Mouse (Mus musculus): Measurements from ENCODE around the gene Eogt. TPM values are rescaled to one million over a fixed set of nuclear protein-coding genes. Genes with fewer than 3 reads are reported as not detected.

The Eogt gene
- polyA plus RNA-seq, 1 experiment from 2014 or later = 22.0 TPM

DNA sequence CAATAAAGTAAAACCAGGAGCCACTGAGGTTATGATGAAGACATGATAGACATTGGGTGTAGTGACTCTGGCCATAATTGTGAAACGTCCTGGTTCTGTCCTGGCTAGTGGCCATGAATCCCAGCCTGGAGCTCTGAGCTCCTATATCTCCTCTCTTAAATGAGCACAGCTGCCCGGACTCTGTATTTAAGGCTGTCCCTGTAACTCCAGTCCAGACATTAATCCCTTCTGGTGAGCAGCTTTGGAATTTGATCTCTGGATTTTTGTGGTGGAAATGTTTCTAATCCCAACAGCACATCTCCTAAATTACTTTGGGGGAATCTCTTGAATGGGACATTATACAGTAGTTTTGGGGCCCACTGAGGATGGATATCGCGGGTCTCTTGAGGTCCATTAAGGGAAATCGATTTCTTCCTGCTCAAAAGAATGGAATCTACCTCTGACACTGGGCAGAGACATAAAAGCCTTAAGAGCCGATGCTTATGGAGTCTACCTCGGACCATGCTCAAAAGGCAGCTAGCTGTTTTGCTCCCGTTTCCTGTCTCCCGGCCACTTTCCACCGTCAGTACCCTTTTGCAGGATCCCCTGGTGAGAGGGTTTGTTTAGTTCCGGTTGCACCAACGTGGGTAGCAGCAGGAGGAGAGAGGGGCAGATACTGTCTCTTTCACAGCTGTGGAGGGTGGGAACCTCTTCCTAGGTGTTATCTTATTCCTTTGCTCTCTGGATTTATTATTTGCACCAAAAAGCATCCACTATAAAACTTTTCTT, 47.6 kb downstream of the Eogt start:
- DNase-seq (ENCODE audit: low spot score) = peak; percentile 29
- no peaks in the 10 kb centered on the region for H3K9me3 ChIP-seq (replicated peaks)
- peak overlapping the region; percentile 4; the same call in 1 of the 2 replicates for H3K4me3 ChIP-seq
- H3K4me1 ChIP-seq = peaks cover 25% of the 10 kb centered on the region
- no peak overlapping the region for H3K27ac ChIP-seq
- no peaks in the 10 kb centered on the region for H3K36me3 ChIP-seq
- H3K27me3 ChIP-seq (ENCODE audit: low read depth, poor library complexity, severe bottlenecking) = peaks cover 29% of the 10 kb centered on the region
- WGBS = 19% methylated on average over 12 of the region's 12 CpGs

DNA sequence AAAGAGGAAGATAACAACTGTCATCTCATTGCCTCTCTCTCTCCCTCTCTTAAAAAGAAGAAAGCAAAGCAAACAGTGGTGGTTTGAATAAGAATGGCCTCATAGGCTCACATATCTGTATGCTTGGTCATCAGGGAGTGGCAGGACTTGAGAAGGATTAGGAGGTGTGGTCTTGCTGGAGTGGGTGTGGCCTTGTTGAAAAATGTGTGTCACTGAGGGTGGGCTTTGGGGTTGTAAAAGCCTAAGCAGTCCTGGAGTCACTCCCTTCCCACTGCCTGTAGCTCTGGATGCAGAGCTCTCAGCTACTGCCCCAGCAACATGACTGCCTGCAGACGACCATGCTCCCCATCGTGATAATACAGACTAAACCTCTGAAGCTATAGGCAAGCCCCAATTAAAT, 66.6 kb downstream of the Eogt start:
- Histone ChIP-seq H3K4me1 (no peaks in the 10 kb centered on the region), H3K4me3 (no peak overlapping the region), H3K36me3 (no peaks in the 10 kb centered on the region), H3K9me3 (replicated peaks) (no peaks in the 10 kb centered on the region), H3K27ac (no peak overlapping the region), H3K27me3 (ENCODE audit: low read depth, poor library complexity, severe bottlenecking) (no peaks in the 10 kb centered on the region)
- DNase-seq (ENCODE audit: low spot score) = no peak
- 81% methylated on average over 2 of the region's 2 CpGs for WGBS

DNA sequence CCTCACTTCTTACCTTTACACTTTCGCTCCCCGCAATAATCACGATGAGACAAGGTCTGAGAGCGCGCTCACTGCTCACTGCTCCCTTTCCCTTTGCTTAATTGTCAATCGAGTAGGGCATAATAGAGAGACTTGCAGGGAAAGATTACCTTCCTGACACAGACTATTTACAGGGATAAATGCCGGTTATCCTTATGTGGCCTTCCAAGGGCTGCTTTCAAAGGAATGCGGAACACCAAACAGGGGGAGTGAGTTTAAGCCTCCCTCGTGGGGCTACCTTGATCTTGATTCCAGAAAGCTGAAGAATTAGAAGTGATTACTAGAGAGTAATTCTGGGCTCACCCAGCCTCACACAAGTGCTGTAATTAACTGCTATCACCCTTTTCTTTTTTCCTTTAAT, 69.0 kb downstream of the Eogt start:
- Histone ChIP-seq H3K27ac (no peak overlapping the region), H3K9me3 (replicated peaks) (no peaks in the 10 kb centered on the region), H3K27me3 (ENCODE audit: low read depth, poor library complexity, severe bottlenecking) (no peaks in the 10 kb centered on the region), H3K36me3 (no peaks in the 10 kb centered on the region), H3K4me3 (no peak overlapping the region), H3K4me1 (no peaks in the 10 kb centered on the region)
- no peak for DNase-seq (ENCODE audit: low spot score)
- 48% methylated on average over 9 of the region's 9 CpGs for WGBS

DNA sequence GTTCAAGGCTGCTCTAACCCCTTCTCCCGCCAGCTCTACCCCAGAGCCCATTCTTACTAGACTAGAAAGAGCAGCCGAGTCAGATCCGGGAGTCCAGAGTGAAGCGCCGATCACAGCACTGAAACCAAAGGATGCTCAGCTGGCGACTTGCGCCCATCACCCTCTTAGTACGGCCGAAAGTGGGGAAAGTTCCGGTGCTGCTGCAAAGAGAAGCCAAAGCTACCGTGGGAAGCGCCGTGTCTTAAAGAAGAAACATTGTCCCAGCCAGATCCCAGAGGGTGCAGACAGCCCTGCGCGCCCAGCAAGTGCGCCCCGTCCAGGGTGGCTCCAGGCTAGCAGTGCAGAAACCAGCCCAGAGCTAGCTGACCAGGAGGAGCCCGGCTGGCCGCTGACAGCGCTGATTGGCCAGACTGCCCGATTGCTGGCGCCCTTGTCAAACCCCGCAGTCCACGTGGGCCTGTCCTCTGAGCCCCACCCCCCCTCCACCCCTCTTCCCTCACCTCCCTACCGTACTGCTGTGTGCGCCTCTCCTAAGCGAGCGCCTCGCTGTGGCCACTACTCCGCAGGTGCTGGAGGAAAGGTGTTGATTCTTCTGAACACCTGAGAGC, 88.8 kb downstream of the Eogt start, which contains the start of gene Fam19a4:
Gene Fam19a4 (minus strand): TSS at position 340 of the 608 bp plus-strand sequence.
- no peaks in the 10 kb centered on the region for H3K36me3 ChIP-seq
- DNase-seq (ENCODE audit: low spot score) = peak; percentile 80
- peak within 1 kb of the TSS; percentile 54 for H3K4me3 ChIP-seq
- H3K27me3 ChIP-seq (ENCODE audit: low read depth, poor library complexity, severe bottlenecking) = peaks cover 56% of the 10 kb centered on the region
- H3K4me1 ChIP-seq = peaks cover 26% of the 10 kb centered on the region
- under 1% methylated on average over 30 of the region's 30 CpGs for WGBS
- H3K9me3 ChIP-seq (replicated peaks) = no peaks in the 10 kb centered on the region
- no peak within 1 kb of the TSS for H3K27ac ChIP-seq

Other genes starting within 250 kb of the Eogt start
- gene Fam19a4, start 88.8 kb downstream of the Eogt start, polyA plus RNA-seq (2016; fragmentation: Nextera tagmentation; extraction: Ambion mirVana) = 0.48 and 0.56 TPM in 2 replicates
- 20.9 and 27.8 TPM in 2 replicates for gene Tmf1, start 29.9 kb upstream of the Eogt start, polyA plus RNA-seq (2016; fragmentation: Nextera tagmentation; extraction: Ambion mirVana)
- 85.0 and 96.2 TPM in 2 replicates for gene Uba3, start 56.5 kb upstream of the Eogt start, polyA plus RNA-seq (2016; fragmentation: Nextera tagmentation; extraction: Ambion mirVana)
- 24.0 and 27.5 TPM in 2 replicates for gene Arl6ip5, start 61.5 kb upstream of the Eogt start, polyA plus RNA-seq (2016; fragmentation: Nextera tagmentation; extraction: Ambion mirVana)
- 0.13 TPM in 1 of 2 replicates, not detected in the other for gene Lmod3, start 103.6 kb upstream of the Eogt start, polyA plus RNA-seq (2016; fragmentation: Nextera tagmentation; extraction: Ambion mirVana)

Data from limb, embryonic 10.5 days (tissue).